Mouse (Mus musculus) brown adipose tissue, adult 24 weeks (tissue): ENCODE measurements around the gene Rsrp1. TPM values are rescaled to one million over a fixed set of nuclear protein-coding genes. Genes with fewer than 3 reads are reported as not detected.

Experiments used
- H3K27ac ChIP-seq: fragments of 200-500 bp; replicated peaks from 2 replicates; pipeline ENCODE4 v1.5.1; 2012; ENCODE audit warnings: low read depth, mild to moderate bottlenecking, low read length
- H3K4me1 ChIP-seq: fragments of 200-500 bp; 2 replicates; pipeline ENCODE4 v1.6.1; 2012; ENCODE audit warnings: low read length, mixed read lengths; ENCODE audit not compliant: control insufficient read depth, insufficient read depth, insufficient read length
- H3K4me3 ChIP-seq: fragments of 200-500 bp; 2 replicates; pipeline ENCODE4 v1.5.1; 2012; ENCODE audit warnings: low read depth, mild to moderate bottlenecking, low read length, moderate library complexity; ENCODE audit not compliant: insufficient read depth
- polyA plus RNA-seq: library from polyadenylated mRNA; stranded (reverse); fragments of >200 nt; gene quantifications from 2 replicates; pipeline ENCODE4 v1.2.4, GENCODE M21; 2012; ENCODE audit not compliant: missing spikeins, insufficient read depth, insufficient read length

The Rsrp1 gene
- polyA plus RNA-seq, 1 experiment, result 185 TPM

GRCm38 (mm10) chr4:134930684-134931481 is 7.5 kb downstream of the Rsrp1 start, which contains the start of gene Syf2:
Syf2 (plus strand) TSS chr4:134930898.
- 0 out of 2 replicates have a peak, but pooled peaks cover 2% of the 10 kb centered on the region for H3K4me1 ChIP-seq
- peak within 1 kb of the TSS; percentile 65 for H3K27ac ChIP-seq
- peak within 1 kb of the TSS; percentile 84 for H3K4me3 ChIP-seq

GRCm38 (mm10) chr4:134937240-134938176 is 14.1 kb downstream of the Rsrp1 start:
- Histone ChIP-seq H3K4me3 (no peak overlapping the region), H3K4me1 (no peaks in the 10 kb centered on the region), H3K27ac (no peak overlapping the region)

GRCm38 (mm10) chr4:134939900-134940299 is 16.5 kb downstream of the Rsrp1 start:
- H3K4me1 ChIP-seq, result no peaks in the 10 kb centered on the region
- H3K4me3 ChIP-seq, result no peak overlapping the region

GRCm38 (mm10) chr4:134943758-134944538 is 20.6 kb downstream of the Rsrp1 start:
- H3K4me3 ChIP-seq, result no peak overlapping the region
- no peak overlapping the region for H3K27ac ChIP-seq
- no peaks in the 10 kb centered on the region for H3K4me1 ChIP-seq

More at GRCm38 (mm10) chr4:134939900-134940299, 16.5 kb downstream of the Rsrp1 start:
- H3K27ac ChIP-seq, result no peak overlapping the region

- no peak overlapping the region for H3K27ac ChIP-seq
- H3K4me3 ChIP-seq, result peak overlapping the region; percentile 19; the same call in 1 of the 2 replicates
These were observed 22.8 kb downstream of the Rsrp1 start for GRCm38 (mm10) chr4:134946024-134946744.

GRCm38 (mm10) chr4:134950518-134951091 is 27.2 kb downstream of the Rsrp1 start:
- no peak overlapping the region for H3K27ac ChIP-seq
- no peak overlapping the region for H3K4me3 ChIP-seq
- H3K4me1 ChIP-seq, result no peaks in the 10 kb centered on the region; the same call in 1 of the 2 replicates

More at GRCm38 (mm10) chr4:134946024-134946744, 22.8 kb downstream of the Rsrp1 start:
- H3K4me1 ChIP-seq, result no peaks in the 10 kb centered on the region; the same call in 1 of the 2 replicates

- H3K4me3 ChIP-seq, result no peak overlapping the region
- H3K4me1 ChIP-seq, result no peaks in the 10 kb centered on the region; the same call in 1 of the 2 replicates
- no peak overlapping the region for H3K27ac ChIP-seq
These were observed 31.1 kb downstream of the Rsrp1 start for GRCm38 (mm10) chr4:134954461-134954860.

- no peak overlapping the region for H3K27ac ChIP-seq
- H3K4me1 ChIP-seq, result no peaks in the 10 kb centered on the region; the same call in 1 of the 2 replicates
These were observed 31.8 kb downstream of the Rsrp1 start for GRCm38 (mm10) chr4:134955196-134955595.

GRCm38 (mm10) chr4:134955845-134956244 is 32.5 kb downstream of the Rsrp1 start:
- H3K4me3 ChIP-seq, result no peak overlapping the region
- H3K27ac ChIP-seq, result no peak overlapping the region
- H3K4me1 ChIP-seq, result no peaks in the 10 kb centered on the region

More at GRCm38 (mm10) chr4:134955196-134955595, 31.8 kb downstream of the Rsrp1 start:
- no peak overlapping the region for H3K4me3 ChIP-seq

- Histone ChIP-seq H3K4me3 (no peak overlapping the region), H3K27ac (no peak overlapping the region), H3K4me1 (no peaks in the 10 kb centered on the region)
These were observed 32.9 kb downstream of the Rsrp1 start for GRCm38 (mm10) chr4:134956328-134956727.

GRCm38 (mm10) chr4:134963021-134963776 is 39.8 kb downstream of the Rsrp1 start:
- no peak overlapping the region for H3K4me3 ChIP-seq
- no peak overlapping the region for H3K27ac ChIP-seq
- no peaks in the 10 kb centered on the region; the same call in 1 of the 2 replicates for H3K4me1 ChIP-seq

GRCm38 (mm10) chr4:134967887-134968604 is 44.7 kb downstream of the Rsrp1 start:
- no peaks in the 10 kb centered on the region; the same call in 1 of the 2 replicates for H3K4me1 ChIP-seq
- H3K4me3 ChIP-seq, result no peak overlapping the region
- H3K27ac ChIP-seq, result no peak overlapping the region

- H3K4me3 ChIP-seq, result no peak overlapping the region
- H3K4me1 ChIP-seq, result no peaks in the 10 kb centered on the region
- H3K27ac ChIP-seq, result no peak overlapping the region
These were observed 45.2 kb downstream of the Rsrp1 start for GRCm38 (mm10) chr4:134968605-134968976.
